Mouse (Mus musculus): ENCODE measurements around the gene Gng10. TPM values are rescaled to one million over a fixed set of nuclear protein-coding genes. Genes with fewer than 3 reads are reported as not detected.

The Gng10 gene
- polyA plus RNA-seq, 1 experiment: 13.0 TPM

Other genes with a start within 250 kb of the Gng10 start
- gene Olfr267, start 247.4 kb upstream of the Gng10 start, polyA plus RNA-seq (2012; rRNA removed): 0.11 TPM in 1 of 2 replicates, not detected in the other
- 6.2 and 15.2 TPM in 2 replicates for gene Ecpas, start 122.3 kb upstream of the Gng10 start, polyA plus RNA-seq (2012; rRNA removed)
- 0.02 TPM in 1 of 2 replicates, not detected in the other for gene Zkscan16, start 91.5 kb upstream of the Gng10 start, polyA plus RNA-seq (2012; rRNA removed)
- 10.5 and 22.4 TPM in 2 replicates for gene Ptgr1, start 48.0 kb upstream of the Gng10 start, polyA plus RNA-seq (2012; rRNA removed)
- 2.4 and 4.0 TPM in 2 replicates for gene Dnajc25, start 40.0 kb upstream of the Gng10 start, polyA plus RNA-seq (2012; rRNA removed)
- not detected in 2 replicates for gene Gm20503, start 31.9 kb upstream of the Gng10 start, polyA plus RNA-seq (2012; rRNA removed)
- gene AI481877, start 103.9 kb downstream of the Gng10 start, polyA plus RNA-seq (2012; rRNA removed): 0.04 TPM in 1 of 2 replicates, not detected in the other
- 31.0 and 47.8 TPM in 2 replicates for gene Ugcg, start 154.2 kb downstream of the Gng10 start, polyA plus RNA-seq (2012; rRNA removed)